Mouse (Mus musculus): ENCODE measurements around the gene Snap91. TPM values are rescaled to one million over a fixed set of nuclear protein-coding genes. Genes with fewer than 3 reads are reported as not detected.

Snap91 gene
- polyA plus RNA-seq, 1 experiment from 2014 or later: 4.0 TPM

- Histone ChIP-seq H3K9ac (ENCODE audit: low read depth, low read length) (no peak overlapping the region), H3K9me3 (ENCODE audit: control insufficient read depth) (no peaks in the 10 kb centered on the region)
These were observed 88.5 kb downstream of the Snap91 start for GRCm38 (mm10) chr9:86791927-86792326.

GRCm38 (mm10) chr9:86789186-86789585 lies 91.3 kb downstream of the Snap91 start:
- 63% methylated on average over 6 of the region's 6 CpGs for WGBS

More at GRCm38 (mm10) chr9:86791927-86792326, 88.5 kb downstream of the Snap91 start:
- H3K4me1 ChIP-seq (replicated peaks; ENCODE audit: control insufficient read depth, insufficient read depth, low read length): 0 out of 2 replicates have a peak, but pooled peaks cover 2% of the 10 kb centered on the region
- H3K4me3 ChIP-seq (ENCODE audit: low read depth, low read length): no peak overlapping the region
- peak; percentile 12; the same call in 1 of the 2 replicates for TF ChIP-seq CTCF (IDR thresholded peaks at IDR 0.05; ENCODE audit: low read depth)
- WGBS: 35% methylated on average over 7 of the region's 7 CpGs
- peak overlapping the region; percentile 38; the same call in 1 of the 2 replicates for H3K4me2 ChIP-seq (replicated peaks; ENCODE audit: low read depth)
- no peaks in the 10 kb centered on the region for H3K36me3 ChIP-seq (ENCODE audit: control insufficient read depth, insufficient read depth)
- peak; percentile 70 for ATAC-seq
- no peaks in the 10 kb centered on the region for H3K27me3 ChIP-seq (replicated peaks; ENCODE audit: control insufficient read depth, insufficient read depth, low read length)
- H3K27ac ChIP-seq (ENCODE audit: low read depth, low read length): no peak overlapping the region

GRCm38 (mm10) chr9:86782836-86783235 lies 97.6 kb downstream of the Snap91 start:
- ATAC-seq: no peak
- Histone ChIP-seq H3K27ac (ENCODE audit: low read depth, low read length) (no peak overlapping the region), H3K4me3 (ENCODE audit: low read depth, low read length) (no peak overlapping the region), H3K9me3 (ENCODE audit: control insufficient read depth) (no peaks in the 10 kb centered on the region), H3K27me3 (replicated peaks; ENCODE audit: control insufficient read depth, insufficient read depth, low read length) (no peaks in the 10 kb centered on the region), H3K4me2 (replicated peaks; ENCODE audit: low read depth) (no peak overlapping the region), H3K4me1 (replicated peaks; ENCODE audit: control insufficient read depth, insufficient read depth, low read length) (no peaks in the 10 kb centered on the region), H3K36me3 (ENCODE audit: control insufficient read depth, insufficient read depth) (no peaks in the 10 kb centered on the region), H3K9ac (ENCODE audit: low read depth, low read length) (no peak overlapping the region)
- TF ChIP-seq CTCF (IDR thresholded peaks at IDR 0.05; ENCODE audit: low read depth): no peak
- 75% methylated on average over 2 of the region's 2 CpGs for WGBS

More at GRCm38 (mm10) chr9:86789186-86789585, 91.3 kb downstream of the Snap91 start:
- Histone ChIP-seq H3K4me3 (ENCODE audit: low read depth, low read length) (no peak overlapping the region), H3K9me3 (ENCODE audit: control insufficient read depth) (no peaks in the 10 kb centered on the region), H3K4me1 (replicated peaks; ENCODE audit: control insufficient read depth, insufficient read depth, low read length) (0 out of 2 replicates have a peak, but pooled peaks cover 2% of the 10 kb centered on the region), H3K27ac (ENCODE audit: low read depth, low read length) (no peak overlapping the region), H3K36me3 (ENCODE audit: control insufficient read depth, insufficient read depth) (no peaks in the 10 kb centered on the region), H3K9ac (ENCODE audit: low read depth, low read length) (no peak overlapping the region), H3K27me3 (replicated peaks; ENCODE audit: control insufficient read depth, insufficient read depth, low read length) (no peaks in the 10 kb centered on the region), H3K4me2 (replicated peaks; ENCODE audit: low read depth) (no peak overlapping the region)
- ATAC-seq: no peak
- TF ChIP-seq CTCF (IDR thresholded peaks at IDR 0.05; ENCODE audit: low read depth): no peak

GRCm38 (mm10) chr9:86781426-86781825 lies 99.0 kb downstream of the Snap91 start:
- H3K9me3 ChIP-seq (ENCODE audit: control insufficient read depth): no peaks in the 10 kb centered on the region
- H3K36me3 ChIP-seq (ENCODE audit: control insufficient read depth, insufficient read depth): no peaks in the 10 kb centered on the region
- 89% methylated on average over 4 of the region's 4 CpGs for WGBS
- no peak overlapping the region for H3K27ac ChIP-seq (ENCODE audit: low read depth, low read length)
- H3K4me1 ChIP-seq (replicated peaks; ENCODE audit: control insufficient read depth, insufficient read depth, low read length): no peaks in the 10 kb centered on the region
- ATAC-seq: no peak
- H3K9ac ChIP-seq (ENCODE audit: low read depth, low read length): no peak overlapping the region
- no peak overlapping the region for H3K4me2 ChIP-seq (replicated peaks; ENCODE audit: low read depth)
- no peak overlapping the region for H3K4me3 ChIP-seq (ENCODE audit: low read depth, low read length)
- TF ChIP-seq CTCF (IDR thresholded peaks at IDR 0.05; ENCODE audit: low read depth): no peak
- H3K27me3 ChIP-seq (replicated peaks; ENCODE audit: control insufficient read depth, insufficient read depth, low read length): no peaks in the 10 kb centered on the region

GRCm38 (mm10) chr9:86778212-86778611 lies 102.2 kb downstream of the Snap91 start:
- Histone ChIP-seq H3K36me3 (ENCODE audit: control insufficient read depth, insufficient read depth) (no peaks in the 10 kb centered on the region), H3K4me2 (replicated peaks; ENCODE audit: low read depth) (no peak overlapping the region), H3K9me3 (ENCODE audit: control insufficient read depth) (no peaks in the 10 kb centered on the region), H3K4me1 (replicated peaks; ENCODE audit: control insufficient read depth, insufficient read depth, low read length) (no peaks in the 10 kb centered on the region), H3K9ac (ENCODE audit: low read depth, low read length) (no peak overlapping the region), H3K27ac (ENCODE audit: low read depth, low read length) (no peak overlapping the region), H3K4me3 (ENCODE audit: low read depth, low read length) (no peak overlapping the region), H3K27me3 (replicated peaks; ENCODE audit: control insufficient read depth, insufficient read depth, low read length) (no peaks in the 10 kb centered on the region)
- no peak for ATAC-seq
- WGBS: 63% methylated on average over 4 of the region's 4 CpGs
- no peak for TF ChIP-seq CTCF (IDR thresholded peaks at IDR 0.05; ENCODE audit: low read depth)

GRCm38 (mm10) chr9:86777309-86777708 lies 103.1 kb downstream of the Snap91 start:
- H3K27me3 ChIP-seq (replicated peaks; ENCODE audit: control insufficient read depth, insufficient read depth, low read length): no peaks in the 10 kb centered on the region
- no peaks in the 10 kb centered on the region for H3K4me1 ChIP-seq (replicated peaks; ENCODE audit: control insufficient read depth, insufficient read depth, low read length)
- H3K36me3 ChIP-seq (ENCODE audit: control insufficient read depth, insufficient read depth): no peaks in the 10 kb centered on the region
- no peak overlapping the region for H3K9ac ChIP-seq (ENCODE audit: low read depth, low read length)
- H3K27ac ChIP-seq (ENCODE audit: low read depth, low read length): no peak overlapping the region
- no peaks in the 10 kb centered on the region for H3K9me3 ChIP-seq (ENCODE audit: control insufficient read depth)
- 32% methylated on average over 7 of the region's 7 CpGs for WGBS
- no peak for TF ChIP-seq CTCF (IDR thresholded peaks at IDR 0.05; ENCODE audit: low read depth)
- peak; percentile 38 for ATAC-seq
- H3K4me3 ChIP-seq (ENCODE audit: low read depth, low read length): no peak overlapping the region
- no peak overlapping the region for H3K4me2 ChIP-seq (replicated peaks; ENCODE audit: low read depth)

GRCm38 (mm10) chr9:86775374-86775773 lies 105.1 kb downstream of the Snap91 start:
- Histone ChIP-seq H3K4me3 (ENCODE audit: low read depth, low read length) (no peak overlapping the region), H3K36me3 (ENCODE audit: control insufficient read depth, insufficient read depth) (no peaks in the 10 kb centered on the region), H3K27me3 (replicated peaks; ENCODE audit: control insufficient read depth, insufficient read depth, low read length) (no peaks in the 10 kb centered on the region), H3K4me2 (replicated peaks; ENCODE audit: low read depth) (no peak overlapping the region), H3K9ac (ENCODE audit: low read depth, low read length) (no peak overlapping the region), H3K27ac (ENCODE audit: low read depth, low read length) (no peak overlapping the region), H3K9me3 (ENCODE audit: control insufficient read depth) (no peaks in the 10 kb centered on the region), H3K4me1 (replicated peaks; ENCODE audit: control insufficient read depth, insufficient read depth, low read length) (no peaks in the 10 kb centered on the region)
- TF ChIP-seq CTCF (IDR thresholded peaks at IDR 0.05; ENCODE audit: low read depth): no peak
- 67% methylated on average over 6 of the region's 6 CpGs for WGBS
- ATAC-seq: 0 out of 2 replicates have a peak, but pooled peaks have one; percentile 54
